Mouse (Mus musculus) CD8-positive naive resting alpha-beta T cell, adult 57 days (primary cell): ENCODE measurements around the gene Ube2r2. TPM values are rescaled to one million over a fixed set of nuclear protein-coding genes. Genes with fewer than 3 reads are reported as not detected.

Experiments used
- total RNA-seq: library from RNA; stranded (reverse); gene quantifications from one replicate; pipeline ENCODE4 v1.2.4, GENCODE M21; 2023

The Ube2r2 gene
- total RNA-seq, result 66.4 TPM

DNA sequence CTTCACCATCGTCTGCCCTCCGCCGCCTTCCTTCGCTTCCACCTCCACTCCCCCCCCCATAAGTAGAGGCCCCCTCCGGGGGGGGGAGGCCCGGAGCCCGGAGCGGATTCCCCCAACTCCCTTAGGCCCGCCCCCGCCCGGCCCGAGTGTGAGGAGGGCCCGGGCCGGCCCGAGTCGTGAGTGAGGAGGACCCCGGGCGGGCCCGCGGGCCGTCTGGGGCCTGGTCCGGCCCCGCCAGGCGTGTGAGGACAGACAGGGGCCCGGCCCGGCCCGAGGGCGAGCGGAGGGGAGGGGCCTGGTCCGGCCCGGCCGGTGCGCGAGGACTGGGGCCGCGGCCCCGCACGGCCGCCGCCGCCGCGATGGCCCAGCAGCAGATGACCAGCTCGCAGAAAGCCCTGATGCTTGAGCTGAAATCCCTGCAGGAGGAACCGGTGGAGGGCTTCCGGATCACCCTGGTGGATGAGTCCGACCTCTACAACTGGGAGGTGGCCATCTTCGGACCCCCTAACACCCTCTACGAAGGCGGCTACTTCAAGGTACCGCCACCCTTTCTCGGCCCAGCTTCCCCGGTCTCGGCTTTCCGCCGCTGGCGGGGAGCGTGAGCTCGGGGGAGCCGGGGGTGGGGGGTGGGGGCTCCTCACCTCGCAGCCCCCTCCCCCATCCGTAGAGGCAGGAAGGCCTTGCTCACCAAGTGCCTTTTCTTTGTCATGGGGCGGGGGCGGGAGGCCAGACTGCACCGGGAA lies at the start of gene Ube2r2:
Gene Ube2r2, plus strand, starts transcription at position 33 of the 743 bp plus-strand sequence.

GRCm38 (mm10) chr4:41097871-41098576 lies 37.5 kb upstream of the Ube2r2 start, which contains the start of gene Aqp3:
Gene Aqp3 (minus strand): TSS chr4:41098183.

DNA sequence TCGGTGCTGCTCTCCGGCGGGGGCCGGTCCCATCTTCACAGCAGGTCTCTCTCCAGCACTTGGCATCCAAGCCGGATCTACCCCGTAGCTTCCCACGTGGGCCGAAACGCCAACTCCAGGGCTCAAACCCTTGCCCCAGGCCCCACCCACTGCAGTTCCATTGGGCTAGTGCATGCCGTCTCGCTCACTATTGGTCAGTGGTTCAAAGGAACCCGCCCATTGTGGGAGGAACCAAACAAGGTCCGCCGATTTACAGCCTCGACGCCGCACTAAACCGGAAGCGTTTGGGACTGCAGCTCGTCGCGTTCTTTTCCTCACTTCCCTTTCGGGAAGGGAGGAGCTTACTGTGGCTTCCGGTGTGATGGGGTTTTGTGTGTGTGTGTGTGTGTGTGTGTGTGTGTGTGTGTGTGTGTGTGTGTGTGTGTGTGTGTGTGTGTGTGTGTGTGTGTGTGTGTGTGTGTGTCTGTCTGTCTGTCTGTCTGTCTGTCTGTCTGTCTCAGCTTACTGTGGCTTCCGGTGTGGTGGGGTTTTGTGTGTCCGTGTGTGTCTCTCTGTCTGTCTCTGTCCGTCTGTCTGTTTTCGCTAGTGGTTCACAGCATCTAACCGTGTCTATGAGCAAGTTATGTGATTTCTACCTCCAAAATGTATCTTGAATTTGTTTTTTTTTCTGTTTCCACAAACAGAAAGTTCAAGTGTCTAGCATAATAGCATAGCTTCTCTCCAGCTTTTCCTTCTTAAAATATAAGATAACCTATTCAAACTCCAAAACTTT lies 11.2 kb upstream of the Ube2r2 start, which contains the start of gene Nol6:
Gene Nol6, minus strand, starts transcription at position 276 of the 772 bp plus-strand sequence.

Other genes starting within 250 kb of the Ube2r2 start
- gene Spink4, start 215.7 kb upstream of the Ube2r2 start, total RNA-seq, result not detected
- gene Bag1, start 187.4 kb upstream of the Ube2r2 start, total RNA-seq, result 68.1 TPM
- gene Chmp5, start 187.3 kb upstream of the Ube2r2 start, total RNA-seq, result 25.7 TPM
- gene Nfx1, start 164.8 kb upstream of the Ube2r2 start, total RNA-seq, result 90.5 TPM
- not detected for gene Aqp7, start 87.6 kb upstream of the Ube2r2 start, total RNA-seq
- gene Aqp3, start 37.6 kb upstream of the Ube2r2 start, total RNA-seq, result 65.0 TPM
- 74.9 TPM for gene Nol6, start 11.3 kb upstream of the Ube2r2 start, total RNA-seq
- 70.6 TPM for gene Ubap2, start 139.4 kb downstream of the Ube2r2 start, total RNA-seq
- gene Dcaf12, start 179.1 kb downstream of the Ube2r2 start, total RNA-seq, result 34.8 TPM
- 46.9 TPM for gene Ubap1, start 213.3 kb downstream of the Ube2r2 start, total RNA-seq